Mouse (Mus musculus) adrenal gland, adult 2 months (tissue): ENCODE results near the gene Taar7b. TPM values are rescaled to one million over a fixed set of nuclear protein-coding genes. Genes with fewer than 3 reads are reported as not detected.

Source experiments
- polyA plus RNA-seq: library from polyadenylated mRNA; depleted of rRNA; stranded (reverse); fragments of >200 nt; gene quantifications from 2 replicates; pipeline ENCODE4 v1.2.3, GENCODE M21; 2012; rRNA removed
- total RNA-seq, 2 experiments: library from RNA; stranded (reverse); gene quantifications; 2 replicates each; pipeline ENCODE4 v1.2.3; 2021

The Taar7b gene
- total and polyA plus RNA-seq, 3 experiments = not detected

Other genes with a start within 250 kb of the Taar7b start
- gene Rps12, start 212.7 kb upstream of the Taar7b start, total RNA-seq = 100 to 1,000 TPM; 531 to 586 TPM
- gene Rps12, start 212.7 kb upstream of the Taar7b start, polyA plus RNA-seq = 612 and 712 TPM in 2 replicates
- gene Slc18b1, start 203.0 kb upstream of the Taar7b start, total RNA-seq = 10 to 100 TPM; 24.6 to 37.9 TPM
- gene Slc18b1, start 203.0 kb upstream of the Taar7b start, polyA plus RNA-seq = 16.4 and 17.1 TPM in 2 replicates
- gene Vnn3, start 148.5 kb upstream of the Taar7b start, total RNA-seq = 10 to 100 TPM in 1 of 2 experiments, 1 to 10 TPM in 1; 6.1 to 57.5 TPM
- 20.1 and 46.8 TPM in 2 replicates for gene Vnn3, start 148.5 kb upstream of the Taar7b start, polyA plus RNA-seq
- 10 to 100 TPM; 22.7 to 49.8 TPM for gene Vnn1, start 105.3 kb upstream of the Taar7b start, total RNA-seq
- 13.8 and 19.2 TPM in 2 replicates for gene Vnn1, start 105.3 kb upstream of the Taar7b start, polyA plus RNA-seq
- not detected for gene Taar1, start 79.6 kb upstream of the Taar7b start, total RNA-seq
- gene Taar1, start 79.6 kb upstream of the Taar7b start, polyA plus RNA-seq = not detected in 2 replicates
- not detected for gene Taar2, start 61.4 kb upstream of the Taar7b start, total RNA-seq
- gene Taar2, start 61.4 kb upstream of the Taar7b start, polyA plus RNA-seq = not detected in 2 replicates
- not detected for gene Taar3, start 50.4 kb upstream of the Taar7b start, total RNA-seq
- gene Taar3, start 50.4 kb upstream of the Taar7b start, polyA plus RNA-seq = not detected in 2 replicates
- not detected for gene Taar4, start 39.4 kb upstream of the Taar7b start, total RNA-seq
- gene Taar4, start 39.4 kb upstream of the Taar7b start, polyA plus RNA-seq = not detected in 2 replicates
- gene Taar5, start 29.2 kb upstream of the Taar7b start, total RNA-seq = not detected
- gene Taar5, start 29.2 kb upstream of the Taar7b start, polyA plus RNA-seq = not detected in 2 replicates
- gene Taar6, start 14.3 kb upstream of the Taar7b start, total RNA-seq = not detected
- not detected in 2 replicates for gene Taar6, start 14.3 kb upstream of the Taar7b start, polyA plus RNA-seq
- not detected for gene Taar7a, start 6.5 kb upstream of the Taar7b start, total RNA-seq
- not detected in 2 replicates for gene Taar7a, start 6.5 kb upstream of the Taar7b start, polyA plus RNA-seq
- gene Taar7d, start 27.3 kb downstream of the Taar7b start, total RNA-seq = not detected
- not detected in 2 replicates for gene Taar7d, start 27.3 kb downstream of the Taar7b start, polyA plus RNA-seq
- not detected for gene Taar7e, start 37.7 kb downstream of the Taar7b start, total RNA-seq
- gene Taar7e, start 37.7 kb downstream of the Taar7b start, polyA plus RNA-seq = not detected in 2 replicates
- not detected for gene Taar7f, start 49.6 kb downstream of the Taar7b start, total RNA-seq
- gene Taar7f, start 49.6 kb downstream of the Taar7b start, polyA plus RNA-seq = not detected in 2 replicates
- gene Taar8a, start 76.6 kb downstream of the Taar7b start, total RNA-seq = not detected
- not detected in 2 replicates for gene Taar8a, start 76.6 kb downstream of the Taar7b start, polyA plus RNA-seq
- gene Taar8b, start 92.4 kb downstream of the Taar7b start, total RNA-seq = not detected
- not detected in 2 replicates for gene Taar8b, start 92.4 kb downstream of the Taar7b start, polyA plus RNA-seq
- gene Taar8c, start 102.0 kb downstream of the Taar7b start, total RNA-seq = not detected
- gene Taar8c, start 102.0 kb downstream of the Taar7b start, polyA plus RNA-seq = not detected in 2 replicates
- gene Taar9, start 109.6 kb downstream of the Taar7b start, total RNA-seq = not detected
- gene Taar9, start 109.6 kb downstream of the Taar7b start, polyA plus RNA-seq = not detected in 2 replicates
- 100 to 1,000 TPM; 115 to 182 TPM for gene Stx7, start 149.4 kb downstream of the Taar7b start, total RNA-seq
- 48.7 and 66.3 TPM in 2 replicates for gene Stx7, start 149.4 kb downstream of the Taar7b start, polyA plus RNA-seq
- gene Moxd1, start 223.6 kb downstream of the Taar7b start, total RNA-seq = under 1 TPM in 1 of 2 experiments, not detected in 1; 0.10 TPM
- 0.61 and 1.7 TPM in 2 replicates for gene Moxd1, start 223.6 kb downstream of the Taar7b start, polyA plus RNA-seq